Mouse (Mus musculus): ENCODE measurements at regions not wholly inside any gene's neighbourhood (a gene's known extent, or its start where the extent isn't known, plus 50 kb on each side); places are given as distances from the start of the nearest gene placed in this dataset.

GRCm38 (mm10) chr15:97620261-97620660, 85.4 kb downstream of the Rpap3 start:
- DNase-seq = no peak

- DNase-seq = no peak
Measured at GRCm38 (mm10) chr15:97619764-97620163, 85.9 kb downstream of the Rpap3 start.

- DNase-seq = no peak
Measured at GRCm38 (mm10) chr15:97612325-97612724, 93.3 kb downstream of the Rpap3 start.

GRCm38 (mm10) chr15:97610767-97611166, 94.9 kb downstream of the Rpap3 start:
- no peak for DNase-seq

GRCm38 (mm10) chr15:97609496-97609895, 96.1 kb downstream of the Rpap3 start:
- DNase-seq = no peak

GRCm38 (mm10) chr15:97608651-97609050, 97.0 kb downstream of the Rpap3 start:
- DNase-seq = no peak

GRCm38 (mm10) chr15:97607617-97608206, 97.9 kb downstream of the Rpap3 start:
- no peak for DNase-seq

- peak; percentile 67 to 79 for DNase-seq
Measured at GRCm38 (mm10) chr15:97606630-97607381, 98.8 kb downstream of the Rpap3 start.

- DNase-seq = no peak
Measured at GRCm38 (mm10) chr15:97606232-97606629, 99.4 kb downstream of the Rpap3 start.

GRCm38 (mm10) chr15:97605791-97606190, 99.8 kb downstream of the Rpap3 start:
- DNase-seq = no peak

- no peak for DNase-seq
Measured at GRCm38 (mm10) chr15:97603492-97603891, 102.1 kb downstream of the Rpap3 start.

- DNase-seq = no peak
Measured at GRCm38 (mm10) chr15:97598270-97598669, 107.4 kb downstream of the Rpap3 start.

GRCm38 (mm10) chr15:97596514-97597081, 109.0 kb downstream of the Rpap3 start:
- no peak for DNase-seq

GRCm38 (mm10) chr15:97595284-97595796, 110.3 kb downstream of the Rpap3 start:
- DNase-seq = no peak

GRCm38 (mm10) chr15:97593781-97594600, 111.6 kb downstream of the Rpap3 start:
- no peak for DNase-seq

GRCm38 (mm10) chr15:97592786-97593185, 112.8 kb downstream of the Rpap3 start:
- no peak for DNase-seq

- no peak for DNase-seq
Measured at GRCm38 (mm10) chr15:97591406-97591805, 114.2 kb downstream of the Rpap3 start.

GRCm38 (mm10) chr15:97590732-97591292, 114.8 kb downstream of the Rpap3 start:
- DNase-seq = no peak

GRCm38 (mm10) chr15:97587571-97588205, 117.9 kb downstream of the Rpap3 start:
- DNase-seq = no peak

- DNase-seq = peak; percentile 79 to 85
Measured at GRCm38 (mm10) chr15:97581724-97582154, 123.9 kb downstream of the Rpap3 start.

- no peak for DNase-seq
Measured at GRCm38 (mm10) chr15:97580726-97581125, 124.9 kb downstream of the Rpap3 start.

- DNase-seq = no peak
Measured at GRCm38 (mm10) chr15:97578046-97578445, 127.6 kb downstream of the Rpap3 start.
